10 mouse cellular contexts compared by ENCODE assay signal in the genomic region with DNA sequence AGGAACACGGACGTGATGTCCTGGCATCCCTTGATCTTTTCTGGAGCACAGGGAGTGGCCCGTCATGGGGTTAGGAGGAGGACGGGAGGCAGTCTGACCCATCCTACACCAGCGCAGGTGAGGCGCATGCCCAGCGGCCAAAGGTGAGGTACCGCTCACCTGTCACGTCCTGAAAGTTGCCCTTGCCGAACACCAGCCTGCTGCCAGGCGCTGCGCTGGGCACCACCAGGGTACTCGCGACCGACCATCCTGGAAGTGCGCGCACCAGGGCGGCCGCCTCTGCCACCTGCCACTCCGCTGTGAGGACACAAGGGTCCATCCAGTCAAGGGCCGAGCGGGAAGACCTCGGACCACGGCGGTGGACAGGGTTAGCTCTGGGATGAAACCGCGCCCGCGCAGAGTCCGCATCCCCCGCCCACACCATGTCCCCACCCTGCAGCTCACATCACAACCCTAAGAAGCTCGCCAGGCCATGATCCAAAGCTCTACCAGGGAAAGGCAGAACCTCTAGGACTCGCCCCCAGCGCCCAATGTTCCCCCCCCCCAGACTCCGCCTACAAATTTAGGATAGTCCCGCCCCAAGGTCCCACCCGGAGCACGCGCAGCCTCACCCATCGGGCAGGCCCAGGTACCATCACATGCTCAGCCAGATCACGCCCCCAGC. TPM values are rescaled to one million over a fixed set of nuclear protein-coding genes. Genes with fewer than 3 reads are reported as not detected.
A peak's percentile ranks its signal among the peaks of the same experiment; 100 is the strongest.
DNase-seq lines count a peak whose midpoint lies in the region; ATAC-seq lines count a peak whose summit lies in the region.
"Had no signal": no experiment of that assay in that cellular context is flagged by ENCODE, and none has a peak within 500 bp of the region (broad histone marks: within the 10 kb centered on the region; RNA-seq: fewer than 3 reads in every experiment).

No protein-coding gene starts in this region.

- H3K9me3 ChIP-seq in embryonic facial prominence, embryonic 10.5 days: no peaks in the 10 kb centered on the region; the same call in 1 of the 2 replicates
- no peaks in the 10 kb centered on the region for H3K9me3 ChIP-seq in hindbrain, embryonic 12.5 days (replicated peaks)
- no peaks in the 10 kb centered on the region for H3K9me3 ChIP-seq in limb, embryonic 10.5 days (replicated peaks)

- H3K36me3 ChIP-seq in embryonic facial prominence, embryonic 10.5 days (replicated peaks): peaks cover 54% of the 10 kb centered on the region
- H3K36me3 ChIP-seq in hindbrain, embryonic 12.5 days: peaks cover 41% of the 10 kb centered on the region
- peaks cover 53% of the 10 kb centered on the region for H3K36me3 ChIP-seq in limb, embryonic 10.5 days

- peak overlapping the region; percentile 86 for H3K4me3 ChIP-seq in embryonic facial prominence, embryonic 10.5 days
- H3K4me3 ChIP-seq in hindbrain, embryonic 12.5 days: peak overlapping the region; percentile 78
- peak overlapping the region; percentile 93 for H3K4me3 ChIP-seq in limb, embryonic 10.5 days

- peaks cover 28% of the 10 kb centered on the region for H3K4me1 ChIP-seq in embryonic facial prominence, embryonic 10.5 days
- peaks cover 16% of the 10 kb centered on the region for H3K4me1 ChIP-seq in hindbrain, embryonic 12.5 days
- peaks cover 22% of the 10 kb centered on the region for H3K4me1 ChIP-seq in limb, embryonic 10.5 days

- peak overlapping the region; percentile 81 for H3K9ac ChIP-seq in hindbrain, embryonic 12.5 days

- peak; percentile 97 for DNase-seq in heart, adult 11 months
- DNase-seq in heart, postnatal 10 days: no peak
- DNase-seq in B cell, adult 2 months: peak; percentile 17 to 24
- no peak for DNase-seq in embryonic facial prominence, embryonic 10.5 days (ENCODE audit: low spot score)
- no peak for DNase-seq in limb, embryonic 10.5 days (ENCODE audit: low spot score)
- DNase-seq in right cerebral cortex, adult 18-20 months: peak; percentile 29
- DNase-seq in adrenal gland, adult 2 months: no peak

- H3K4me2 ChIP-seq in hindbrain, embryonic 12.5 days (replicated peaks): peak overlapping the region; percentile 75

- no peaks in the 10 kb centered on the region for H3K27me3 ChIP-seq in embryonic facial prominence, embryonic 10.5 days (replicated peaks; ENCODE audit: low read depth, poor library complexity, severe bottlenecking)
- H3K27me3 ChIP-seq in hindbrain, embryonic 12.5 days: peaks cover 3% of the 10 kb centered on the region; the same call in 1 of the 2 replicates
- no peaks in the 10 kb centered on the region for H3K27me3 ChIP-seq in limb, embryonic 10.5 days (ENCODE audit: low read depth, poor library complexity, severe bottlenecking)
- H3K27me3 ChIP-seq: Patski had no signal

- intact Hi-C loops in heart, postnatal 10 days (cut with DNase I): loop anchor here (5.0 kb wide), 1 partner anchor 50 kb away; no protein-coding TSS in a partner anchor

- peak; percentile 23 for ATAC-seq in hindbrain, embryonic 12.5 days (ENCODE audit: low FRiP score)

- peak overlapping the region; percentile 97 for H3K27ac ChIP-seq in embryonic facial prominence, embryonic 10.5 days (replicated peaks)
- H3K27ac ChIP-seq in hindbrain, embryonic 12.5 days: peak overlapping the region; percentile 97
- peak overlapping the region; percentile 98 for H3K27ac ChIP-seq in limb, embryonic 10.5 days

- WGBS in embryonic facial prominence, embryonic 10.5 days: 14% methylated on average over 41 of the region's 41 CpGs
- WGBS in hindbrain, embryonic 12.5 days: 13% methylated on average over 40 of the region's 41 CpGs
- 16% methylated on average over 41 of the region's 41 CpGs for WGBS in limb, embryonic 10.5 days

RNA-seq across cellular contexts. Expression of a gene that starts 1.0 kb away (rescaled TPM):
- 10 to 100 TPM; 29.8 to 30.1 TPM for total RNA-seq in heart, postnatal 10 days (2021)
- 33.3 and 35.6 TPM in 2 replicates for polyA plus RNA-seq in embryonic facial prominence, embryonic 10.5 days (2016; fragmentation: Nextera tagmentation; extraction: Ambion mirVana)
- 53.7 and 55.8 TPM in 2 replicates for polyA plus RNA-seq in hindbrain, embryonic 12.5 days (2016; fragmentation: Nextera tagmentation; extraction: Ambion mirVana)
- 34.3 and 35.3 TPM in 2 replicates for polyA plus RNA-seq in limb, embryonic 10.5 days (2016; fragmentation: Nextera tagmentation; extraction: Ambion mirVana)
- 10 to 100 TPM; 57.4 to 61.6 TPM for total RNA-seq in adrenal gland, adult 2 months (2021)
- polyA plus RNA-seq in adrenal gland, adult 2 months (2012; rRNA removed): 115 and 125 TPM in 2 replicates

RNA-seq across cellular contexts. Expression of a gene that starts 2.9 kb away (rescaled TPM):
- 1 to 10 TPM; 3.4 to 3.7 TPM for total RNA-seq in heart, postnatal 10 days (2021)
- 5.5 and 5.7 TPM in 2 replicates for polyA plus RNA-seq in embryonic facial prominence, embryonic 10.5 days (2016; fragmentation: Nextera tagmentation; extraction: Ambion mirVana)
- polyA plus RNA-seq in hindbrain, embryonic 12.5 days (2016; fragmentation: Nextera tagmentation; extraction: Ambion mirVana): 11.4 and 12.5 TPM in 2 replicates
- polyA plus RNA-seq in limb, embryonic 10.5 days (2016; fragmentation: Nextera tagmentation; extraction: Ambion mirVana): 4.4 and 5.2 TPM in 2 replicates
- 1 to 10 TPM; 5.7 to 6.5 TPM for total RNA-seq in adrenal gland, adult 2 months (2021)
- polyA plus RNA-seq in adrenal gland, adult 2 months (2012; rRNA removed): 0.04 TPM in 2 replicates

RNA-seq across cellular contexts. Expression of a gene that starts 7.3 kb away (rescaled TPM):
- total RNA-seq in heart, postnatal 10 days (2021): not detected
- 2.0 and 3.2 TPM in 2 replicates for polyA plus RNA-seq in embryonic facial prominence, embryonic 10.5 days (2016; fragmentation: Nextera tagmentation; extraction: Ambion mirVana)
- polyA plus RNA-seq in hindbrain, embryonic 12.5 days (2016; fragmentation: Nextera tagmentation; extraction: Ambion mirVana): 1.3 and 1.6 TPM in 2 replicates
- 1.8 and 2.1 TPM in 2 replicates for polyA plus RNA-seq in limb, embryonic 10.5 days (2016; fragmentation: Nextera tagmentation; extraction: Ambion mirVana)
- under 1 TPM; 0.09 to 0.10 TPM for total RNA-seq in adrenal gland, adult 2 months (2021)
- 0.02 and 0.19 TPM in 2 replicates for polyA plus RNA-seq in adrenal gland, adult 2 months (2012; rRNA removed)
- total RNA-seq: heart, postnatal 36 days had no signal

RNA-seq across cellular contexts. Expression of a gene that starts 12.8 kb away (rescaled TPM):
- total RNA-seq in heart, postnatal 10 days (2021): under 1 TPM in 1 of 2 experiments, not detected in 1; 0.07 TPM
- polyA plus RNA-seq in embryonic facial prominence, embryonic 10.5 days (2016; fragmentation: Nextera tagmentation; extraction: Ambion mirVana): 2.0 and 2.4 TPM in 2 replicates
- 1.0 and 1.1 TPM in 2 replicates for polyA plus RNA-seq in hindbrain, embryonic 12.5 days (2016; fragmentation: Nextera tagmentation; extraction: Ambion mirVana)
- 1.9 and 2.0 TPM in 2 replicates for polyA plus RNA-seq in limb, embryonic 10.5 days (2016; fragmentation: Nextera tagmentation; extraction: Ambion mirVana)
- under 1 TPM; 0.14 to 0.66 TPM for total RNA-seq in adrenal gland, adult 2 months (2021)
- not detected in 2 replicates for polyA plus RNA-seq in adrenal gland, adult 2 months (2012; rRNA removed)

RNA-seq across cellular contexts. Expression of a gene that starts 28.6 kb away (rescaled TPM):
- total RNA-seq in heart, postnatal 10 days (2021): 10 to 100 TPM; 21.6 to 22.1 TPM
- 45.1 and 48.6 TPM in 2 replicates for polyA plus RNA-seq in embryonic facial prominence, embryonic 10.5 days (2016; fragmentation: Nextera tagmentation; extraction: Ambion mirVana)
- 92.4 and 93.5 TPM in 2 replicates for polyA plus RNA-seq in hindbrain, embryonic 12.5 days (2016; fragmentation: Nextera tagmentation; extraction: Ambion mirVana)
- polyA plus RNA-seq in limb, embryonic 10.5 days (2016; fragmentation: Nextera tagmentation; extraction: Ambion mirVana): 30.4 and 31.4 TPM in 2 replicates
- total RNA-seq in adrenal gland, adult 2 months (2021): 10 to 100 TPM; 21.5 to 30.0 TPM
- 55.5 and 55.8 TPM in 2 replicates for polyA plus RNA-seq in adrenal gland, adult 2 months (2012; rRNA removed)

Comparison
In these comparisons a context has a peak if more than half of its experiments do, and no peak if none do; other contexts are left out.
1. DNase-seq: peak in heart, adult 11 months (single experiment), B cell, adult 2 months (2 of 2) and right cerebral cortex, adult 18-20 months (single experiment); none in heart, postnatal 10 days (0 of 2), embryonic facial prominence, embryonic 10.5 days (single experiment), limb, embryonic 10.5 days (single experiment) and adrenal gland, adult 2 months (single experiment).
2. Peak in every context shown above with its lines, with median percentiles within 50 percentile points of each other: H3K27ac ChIP-seq and H3K4me3 ChIP-seq.